Mouse (Mus musculus): ENCODE measurements around the gene Cfap45. TPM values are rescaled to one million over a fixed set of nuclear protein-coding genes. Genes with fewer than 3 reads are reported as not detected.

Cfap45 gene
- total RNA-seq, 2 experiments from 2014 or later = 4.2 to 4.8 TPM

GRCm38 (mm10) chr1:172485821-172486220 is 34.8 kb upstream of the Cfap45 start:
- Histone ChIP-seq H3K4me3 (no peak overlapping the region), H3K27ac (no peak overlapping the region)
- no peak for DNase-seq (ENCODE audit: low spot score in 2 of 2)
- no peak for TF ChIP-seq CTCF (conservative IDR thresholded peaks at IDR 0.05)

- H3K4me3 ChIP-seq = no peak overlapping the region
- H3K27ac ChIP-seq = no peak overlapping the region
- DNase-seq (ENCODE audit: low spot score in 2 of 2) = no peak
- no peak for TF ChIP-seq CTCF (conservative IDR thresholded peaks at IDR 0.05)
Measured at GRCm38 (mm10) chr1:172486236-172486635, 34.4 kb upstream of the Cfap45 start.

GRCm38 (mm10) chr1:172486651-172487050 is 34.0 kb upstream of the Cfap45 start:
- Histone ChIP-seq H3K4me3 (no peak overlapping the region), H3K27ac (no peak overlapping the region)

GRCm38 (mm10) chr1:172487859-172488258 is 32.7 kb upstream of the Cfap45 start:
- Histone ChIP-seq H3K4me3 (no peak overlapping the region), H3K27ac (no peak overlapping the region)
- no peak for TF ChIP-seq CTCF (conservative IDR thresholded peaks at IDR 0.05)
- no peak for DNase-seq (ENCODE audit: low spot score in 2 of 2)

More at GRCm38 (mm10) chr1:172486651-172487050, 34.0 kb upstream of the Cfap45 start:
- TF ChIP-seq CTCF (conservative IDR thresholded peaks at IDR 0.05) = no peak
- no peak for DNase-seq (ENCODE audit: low spot score in 2 of 2)

- TF ChIP-seq CTCF (conservative IDR thresholded peaks at IDR 0.05) = no peak
- Histone ChIP-seq H3K4me3 (no peak overlapping the region), H3K27ac (no peak overlapping the region)
- no peak for DNase-seq (ENCODE audit: low spot score in 2 of 2)
Measured at GRCm38 (mm10) chr1:172488831-172489230, 31.8 kb upstream of the Cfap45 start.

GRCm38 (mm10) chr1:172489585-172490250 is 30.9 kb upstream of the Cfap45 start:
- Histone ChIP-seq H3K27ac (no peak overlapping the region), H3K4me3 (peak overlapping the region; percentile 57)
- DNase-seq (ENCODE audit: low spot score in 2 of 2) = no peak
- no peak for TF ChIP-seq CTCF (conservative IDR thresholded peaks at IDR 0.05)

GRCm38 (mm10) chr1:172490261-172490661 is 30.3 kb upstream of the Cfap45 start:
- H3K27ac ChIP-seq = no peak overlapping the region
- peak overlapping the region; percentile 57 for H3K4me3 ChIP-seq
- peak; percentile 71 to 95 for DNase-seq (ENCODE audit: low spot score in 2 of 2)
- peak; percentile 98 for TF ChIP-seq CTCF (conservative IDR thresholded peaks at IDR 0.05)

- Histone ChIP-seq H3K4me3 (no peak overlapping the region), H3K27ac (no peak overlapping the region)
- DNase-seq (ENCODE audit: low spot score in 2 of 2) = no peak
- no peak for TF ChIP-seq CTCF (conservative IDR thresholded peaks at IDR 0.05)
Measured at GRCm38 (mm10) chr1:172492047-172492446, 28.6 kb upstream of the Cfap45 start.

- Histone ChIP-seq H3K4me3 (no peak overlapping the region), H3K27ac (no peak overlapping the region)
- no peak for DNase-seq (ENCODE audit: low spot score in 2 of 2)
- TF ChIP-seq CTCF (conservative IDR thresholded peaks at IDR 0.05) = no peak
Measured at GRCm38 (mm10) chr1:172493516-172493915, 27.1 kb upstream of the Cfap45 start.

- H3K27ac ChIP-seq = no peak overlapping the region
- no peak for DNase-seq (ENCODE audit: low spot score in 2 of 2)
- H3K4me3 ChIP-seq = no peak overlapping the region
- no peak for TF ChIP-seq CTCF (conservative IDR thresholded peaks at IDR 0.05)
Measured at GRCm38 (mm10) chr1:172496030-172496429, 24.6 kb upstream of the Cfap45 start.

GRCm38 (mm10) chr1:172497428-172497827 is 23.2 kb upstream of the Cfap45 start:
- no peak for DNase-seq (ENCODE audit: low spot score in 2 of 2)
- Histone ChIP-seq H3K27ac (no peak overlapping the region), H3K4me3 (no peak overlapping the region)
- TF ChIP-seq CTCF (conservative IDR thresholded peaks at IDR 0.05) = no peak

GRCm38 (mm10) chr1:172499765-172500441 is 20.7 kb upstream of the Cfap45 start, which contains the start of gene Tagln2:
Gene Tagln2 (plus strand): TSS chr1:172500047.
- TF ChIP-seq CTCF (conservative IDR thresholded peaks at IDR 0.05) = peak; percentile 45
- DNase-seq (ENCODE audit: low spot score in 2 of 2) = no peak
- Histone ChIP-seq H3K27ac (peak within 1 kb of the TSS; percentile 71), H3K4me3 (peak within 1 kb of the TSS; percentile 56)

- no peak for TF ChIP-seq CTCF (conservative IDR thresholded peaks at IDR 0.05)
- Histone ChIP-seq H3K27ac (peak overlapping the region; percentile 71), H3K4me3 (peak overlapping the region; percentile 56)
- DNase-seq (ENCODE audit: low spot score in 2 of 2) = no peak
Measured at GRCm38 (mm10) chr1:172500451-172501370, 19.9 kb upstream of the Cfap45 start.
